ENCODE assay signal across 9 mouse cellular contexts in the genomic region with DNA sequence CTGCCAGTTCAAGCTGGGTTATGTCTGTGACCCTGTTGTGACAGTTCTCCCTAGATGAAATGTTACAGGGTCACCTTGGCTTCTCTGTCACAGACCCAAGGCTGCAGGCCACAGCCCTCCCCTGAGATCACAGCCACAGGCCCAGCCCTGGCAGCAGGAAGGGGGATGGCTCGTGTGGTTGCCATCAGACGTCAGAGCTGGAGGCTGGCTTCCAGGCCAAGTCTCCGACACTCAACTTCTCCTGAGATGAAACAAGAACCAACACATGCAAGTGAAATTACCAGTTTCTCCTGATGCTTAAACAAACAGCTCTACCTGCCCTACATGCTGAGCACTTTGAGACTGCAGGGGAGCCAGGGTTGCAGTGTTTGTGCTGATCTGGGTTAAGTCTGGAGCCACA.
DNase-seq lines count a peak whose midpoint lies in the region; ATAC-seq and TF ChIP-seq lines count a peak whose summit lies in the region.
"Had no signal": no experiment of that assay in that cellular context is flagged by ENCODE, and none has a peak within 500 bp of the region (broad histone marks: within the 10 kb centered on the region; RNA-seq: fewer than 3 reads in every experiment).

No protein-coding gene starts in this region.

- 56% methylated on average over 3 of the region's 3 CpGs for WGBS in hindbrain, postnatal 0 days

- H3K36me3 ChIP-seq in hindbrain, postnatal 0 days (ENCODE audit: insufficient read depth, low read length): no peaks in the 10 kb centered on the region

- intact Hi-C loops in gastrocnemius, adult 2 months (cut with DNase I): no loop called here

- H3K4me1 ChIP-seq in hindbrain, postnatal 0 days (ENCODE audit: insufficient read depth, low read length): peaks cover 10% of the 10 kb centered on the region

- ATAC-seq in hindbrain, postnatal 0 days: no peak

- H3K4me3 ChIP-seq in gastrocnemius, adult 2 months: no peak overlapping the region
- no peak overlapping the region for H3K4me3 ChIP-seq in hindbrain, postnatal 0 days (ENCODE audit: low read length)

- no peak for TF ChIP-seq CTCF in gastrocnemius, adult 2 months (IDR thresholded peaks at IDR 0.05)
- TF ChIP-seq CTCF in hindbrain, postnatal 0 days (IDR thresholded peaks at IDR 0.05; ENCODE audit: low read depth): no peak

- peak; percentile 50 for DNase-seq in gastrocnemius, adult 2 months
- no peak for DNase-seq in gastrocnemius, adult 18-20 months (ENCODE audit: low spot score)
- peak; percentile 3 to 6 for DNase-seq in B cell, adult 2 months
- DNase-seq in heart, adult 9 months (ENCODE audit: low spot score in 2 of 2): peak; percentile 21 to 35
- DNase-seq in lung, postnatal 10 days: peak; percentile 30
- no peak for DNase-seq in right cerebral cortex, adult 18-20 months
- no peak for DNase-seq in hindbrain, postnatal 0 days (ENCODE audit: low spot score)
- no peak for DNase-seq in spleen, postnatal 10 days (ENCODE audit: low spot score in 2 of 2)

- no peak overlapping the region for H3K4me2 ChIP-seq in hindbrain, postnatal 0 days (ENCODE audit: low read depth, low read length)

- H3K27ac ChIP-seq in gastrocnemius, adult 2 months: peak overlapping the region; percentile 52
- no peak overlapping the region for H3K27ac ChIP-seq in hindbrain, postnatal 0 days
- H3K27ac ChIP-seq: liver, embryonic 14.5 days had no signal

- no peaks in the 10 kb centered on the region for H3K9me3 ChIP-seq in hindbrain, postnatal 0 days (ENCODE audit: low read length)

- no peaks in the 10 kb centered on the region for H3K27me3 ChIP-seq in hindbrain, postnatal 0 days (ENCODE audit: insufficient read depth, low read length)

- H3K9ac ChIP-seq in hindbrain, postnatal 0 days (replicated peaks; ENCODE audit: low read length): no peak overlapping the region
- H3K9ac ChIP-seq: liver, embryonic 14.5 days had no signal

Comparison
In these comparisons a context has a peak if more than half of its experiments do, and no peak if none do; other contexts are left out.
1. DNase-seq: peak in gastrocnemius, adult 2 months (single experiment), B cell, adult 2 months (2 of 2), heart, adult 9 months (2 of 2) and lung, postnatal 10 days (single experiment); none in gastrocnemius, adult 18-20 months (single experiment), right cerebral cortex, adult 18-20 months (single experiment), hindbrain, postnatal 0 days (single experiment) and spleen, postnatal 10 days (0 of 2).